ENCODE assay signal across 8 mouse cellular contexts in genomic region chr9:63135801-63136200, GRCm38 (mm10). TPM values are rescaled to one million over a fixed set of nuclear protein-coding genes. Genes with fewer than 3 reads are reported as not detected.
A peak's percentile ranks its signal among the peaks of the same experiment; 100 is the strongest.
DNase-seq lines count a peak whose midpoint lies in the region; ATAC-seq and TF ChIP-seq lines count a peak whose summit lies in the region.

No protein-coding gene starts in this region.

- no peak for TF ChIP-seq EP300 in heart, postnatal 0 days (IDR thresholded peaks at IDR 0.05; ENCODE audit: low read depth)
- no peak for TF ChIP-seq EP300 in stomach, postnatal 0 days (optimal IDR thresholded peaks at IDR 0.05)

- DNase-seq in gastrocnemius, adult 2 months = peak; percentile 49
- no peak for DNase-seq in gastrocnemius, postnatal 36 days
- peak; percentile 55 for DNase-seq in ES-CJ7 (ENCODE audit: low read depth, low spot score)
- peak; percentile 58 for DNase-seq in heart, postnatal 0 days (ENCODE audit: low spot score)
- peak; percentile 65 for DNase-seq in limb, embryonic 10.5 days (ENCODE audit: low spot score)
- DNase-seq in stomach, postnatal 0 days (ENCODE audit: low spot score) = no peak

- whole genome bisulfite sequencing in heart, postnatal 0 days = under 1% methylated on average over 16 of the region's 16 CpGs
- 1% methylated on average over 16 of the region's 16 CpGs for WGBS in limb, embryonic 10.5 days
- under 1% methylated on average over 16 of the region's 16 CpGs for WGBS in midbrain, embryonic 13.5 days
- under 1% methylated on average over 16 of the region's 16 CpGs for WGBS in stomach, postnatal 0 days

- TF ChIP-seq CTCF in gastrocnemius, adult 2 months (IDR thresholded peaks at IDR 0.05) = peak; percentile 92
- TF ChIP-seq CTCF in heart, postnatal 0 days (IDR thresholded peaks at IDR 0.05; ENCODE audit: low read depth) = peak; percentile 75
- TF ChIP-seq CTCF in stomach, postnatal 0 days (IDR thresholded peaks at IDR 0.05; ENCODE audit: low read depth) = peak; percentile 84

- peaks cover 6% of the 10 kb centered on the region; the same call in 1 of the 2 replicates for H3K4me1 ChIP-seq in heart, postnatal 0 days (ENCODE audit: control insufficient read depth, insufficient read depth)
- peaks cover 83% of the 10 kb centered on the region for H3K4me1 ChIP-seq in limb, embryonic 10.5 days
- peaks cover 63% of the 10 kb centered on the region for H3K4me1 ChIP-seq in midbrain, embryonic 13.5 days (replicated peaks)
- H3K4me1 ChIP-seq in stomach, postnatal 0 days (replicated peaks; ENCODE audit: control insufficient read depth, insufficient read depth) = peaks cover 7% of the 10 kb centered on the region; the same call in 1 of the 2 replicates

- 0 out of 2 replicates have a peak, but pooled peaks have one; percentile 28 for ATAC-seq in common myeloid progenitor, adult 5-6 weeks (replicated peaks; ENCODE audit: low read depth, poor library complexity, severe bottlenecking)
- no peak for ATAC-seq in heart, postnatal 0 days (ENCODE audit: insufficient read depth, low read depth)
- ATAC-seq in midbrain, embryonic 13.5 days = no peak
- no peak for ATAC-seq in stomach, postnatal 0 days (ENCODE audit: low FRiP score, low TSS enrichment)

- H3K9ac ChIP-seq in heart, postnatal 0 days (replicated peaks; ENCODE audit: low read depth, low read length) = no peak overlapping the region
- no peak overlapping the region for H3K9ac ChIP-seq in midbrain, embryonic 13.5 days (replicated peaks)
- no peak overlapping the region for H3K9ac ChIP-seq in stomach, postnatal 0 days (ENCODE audit: low read length)

- H3K9me3 ChIP-seq in heart, postnatal 0 days (replicated peaks; ENCODE audit: control insufficient read depth, low read length) = no peaks in the 10 kb centered on the region
- no peaks in the 10 kb centered on the region for H3K9me3 ChIP-seq in limb, embryonic 10.5 days (replicated peaks)
- no peaks in the 10 kb centered on the region for H3K9me3 ChIP-seq in midbrain, embryonic 13.5 days
- no peaks in the 10 kb centered on the region for H3K9me3 ChIP-seq in stomach, postnatal 0 days (ENCODE audit: control insufficient read depth, low read length)

- H3K4me3 ChIP-seq in gastrocnemius, adult 2 months = peak overlapping the region; percentile 80
- peak overlapping the region; percentile 31 for H3K4me3 ChIP-seq in heart, postnatal 0 days (ENCODE audit: low read depth, low read length)
- peak overlapping the region; percentile 42 for H3K4me3 ChIP-seq in limb, embryonic 10.5 days
- H3K4me3 ChIP-seq in midbrain, embryonic 13.5 days (replicated peaks) = peak overlapping the region; percentile 22
- H3K4me3 ChIP-seq in stomach, postnatal 0 days (ENCODE audit: low read depth, low read length) = peak overlapping the region; percentile 17

- no peak overlapping the region for H3K27ac ChIP-seq in gastrocnemius, adult 2 months
- no peak overlapping the region for H3K27ac ChIP-seq in heart, postnatal 0 days (ENCODE audit: low read depth)
- no peak overlapping the region for H3K27ac ChIP-seq in limb, embryonic 10.5 days
- no peak overlapping the region for H3K27ac ChIP-seq in midbrain, embryonic 13.5 days
- no peak overlapping the region for H3K27ac ChIP-seq in stomach, postnatal 0 days (replicated peaks)

- H3K27me3 ChIP-seq in heart, postnatal 0 days (ENCODE audit: control insufficient read depth, insufficient read depth, low read length) = peaks cover 74% of the 10 kb centered on the region
- H3K27me3 ChIP-seq in limb, embryonic 10.5 days (ENCODE audit: low read depth, poor library complexity, severe bottlenecking) = peaks cover 85% of the 10 kb centered on the region
- peaks cover 78% of the 10 kb centered on the region for H3K27me3 ChIP-seq in midbrain, embryonic 13.5 days
- peaks cover 19% of the 10 kb centered on the region; the same call in 1 of the 2 replicates for H3K27me3 ChIP-seq in stomach, postnatal 0 days (ENCODE audit: control insufficient read depth, insufficient read depth, low read length)

- intact Hi-C loops in gastrocnemius, adult 2 months (cut with DNase I) = loop anchor here (1.0 to 5.0 kb wide), 2 partner anchors 326 to 706 kb away; no protein-coding TSS in a partner anchor
- intact Hi-C loops in gastrocnemius, postnatal 36 days (cut with DNase I) = loop anchor here (1.0 to 5.0 kb wide), 2 partner anchors 326 to 706 kb away; no protein-coding TSS in a partner anchor

- peak overlapping the region; percentile 54 for H3K4me2 ChIP-seq in heart, postnatal 0 days (ENCODE audit: low read depth, low read length)
- H3K4me2 ChIP-seq in midbrain, embryonic 13.5 days (replicated peaks) = peak overlapping the region; percentile 51
- H3K4me2 ChIP-seq in stomach, postnatal 0 days (replicated peaks; ENCODE audit: low read depth) = peak overlapping the region; percentile 45

- H3K36me3 ChIP-seq in heart, postnatal 0 days (replicated peaks; ENCODE audit: control insufficient read depth, insufficient read depth, low read length) = no peaks in the 10 kb centered on the region
- H3K36me3 ChIP-seq in limb, embryonic 10.5 days = no peaks in the 10 kb centered on the region
- no peaks in the 10 kb centered on the region for H3K36me3 ChIP-seq in midbrain, embryonic 13.5 days
- H3K36me3 ChIP-seq in stomach, postnatal 0 days (ENCODE audit: control insufficient read depth, insufficient read depth, low read length) = no peaks in the 10 kb centered on the region

RNA-seq across cellular contexts. Expression of gene Skor1, which starts 13.0 kb away (rescaled TPM):
- total RNA-seq in gastrocnemius, adult 2 months (2021) = under 1 TPM in 1 of 2 experiments, not detected in 1; 0.10 TPM
- under 1 TPM; 0.08 to 0.10 TPM for total RNA-seq in gastrocnemius, postnatal 36 days (2021)
- total RNA-seq in common myeloid progenitor, adult 5-6 weeks (2017) = not detected in 2 replicates
- not detected in 2 replicates for total RNA-seq in heart, postnatal 0 days (2014; rRNA removed; ENCODE audit: low replicate concordance)
- not detected in 2 replicates for polyA plus RNA-seq in heart, postnatal 0 days (2015; fragmentation: Nextera tagmentation; extraction: Ambion mirVana)
- polyA plus RNA-seq in limb, embryonic 10.5 days (2016; fragmentation: Nextera tagmentation; extraction: Ambion mirVana) = 0.10 and 0.14 TPM in 2 replicates
- 1.7 and 2.0 TPM in 2 replicates for polyA plus RNA-seq in midbrain, embryonic 13.5 days (2015; fragmentation: Nextera tagmentation; extraction: Ambion mirVana)
- polyA plus RNA-seq in stomach, postnatal 0 days (2015; fragmentation: Nextera tagmentation; extraction: Ambion mirVana) = not detected in 2 replicates

Comparison
In these comparisons a context has a peak if more than half of its experiments do, and no peak if none do; other contexts are left out.
1. DNase-seq: peak in gastrocnemius, adult 2 months (single experiment), ES-CJ7 (single experiment), heart, postnatal 0 days (single experiment) and limb, embryonic 10.5 days (single experiment); none in gastrocnemius, postnatal 36 days (0 of 2) and stomach, postnatal 0 days (single experiment).
2. H3K4me3 ChIP-seq: peak in every context shown above with its lines; median percentile 80 in gastrocnemius, adult 2 months; 42 in limb, embryonic 10.5 days; 31 in heart, postnatal 0 days; 22 in midbrain, embryonic 13.5 days; 17 in stomach, postnatal 0 days.
3. Peak in every context shown above with its lines, with median percentiles within 50 percentile points of each other: CTCF ChIP-seq and H3K4me2 ChIP-seq.